ENCODE assay signal across 12 mouse cellular contexts in the genomic region with DNA sequence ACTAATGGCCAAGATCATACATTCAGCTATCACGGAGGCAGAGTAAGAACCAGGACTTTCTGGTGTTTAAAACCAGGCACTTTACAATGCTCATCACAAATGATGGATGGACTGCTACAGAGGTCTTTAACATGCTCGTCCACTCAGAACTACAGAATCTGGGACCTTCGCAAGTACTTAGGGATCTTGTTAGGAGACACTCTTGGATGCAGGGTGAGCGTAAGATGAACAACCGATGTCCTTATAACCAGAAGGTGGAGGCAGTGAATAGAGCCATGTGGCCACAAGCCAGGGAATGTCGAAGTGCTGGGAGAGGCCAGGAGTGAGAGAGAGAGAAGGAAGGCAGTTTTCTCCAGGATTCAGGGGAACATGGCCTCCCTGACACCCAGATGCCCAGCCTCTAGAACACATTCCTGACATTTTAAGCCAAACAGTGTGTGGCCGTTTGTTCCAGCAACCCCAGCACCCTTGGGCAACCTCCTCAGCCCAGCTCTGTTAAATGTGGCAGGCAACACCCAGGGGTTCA.
DNase-seq lines count a peak whose midpoint lies in the region; ATAC-seq and TF ChIP-seq lines count a peak whose summit lies in the region.
"Had no signal": no experiment of that assay in that cellular context is flagged by ENCODE, and none has a peak within 500 bp of the region (broad histone marks: within the 10 kb centered on the region; RNA-seq: fewer than 3 reads in every experiment).

No protein-coding gene starts in this region.

- no peak overlapping the region for H3K4me2 ChIP-seq in limb, embryonic 15.5 days
- H3K4me2 ChIP-seq in hindbrain, embryonic 16.5 days (ENCODE audit: low read length) = no peak overlapping the region
- H3K4me2 ChIP-seq: hindbrain, embryonic 15.5 days had no signal

- no peaks in the 10 kb centered on the region for H3K9me3 ChIP-seq in limb, embryonic 15.5 days
- no peaks in the 10 kb centered on the region for H3K9me3 ChIP-seq in hindbrain, embryonic 16.5 days (ENCODE audit: control insufficient read depth, low read length)
- H3K9me3 ChIP-seq: hindbrain, embryonic 15.5 days had no signal

- 53% methylated on average over 7 of the region's 7 CpGs for WGBS in heart, adult 2 months
- WGBS in limb, embryonic 15.5 days = 55% methylated on average over 7 of the region's 7 CpGs
- WGBS in hindbrain, embryonic 16.5 days = 66% methylated on average over 7 of the region's 7 CpGs

- intact Hi-C loops in heart, adult 2 months (cut with DNase I) = no loop called here
- intact Hi-C loops in heart, postnatal 25 days (cut with DNase I) = no loop called here

- no peaks in the 10 kb centered on the region for H3K27me3 ChIP-seq in heart, adult 2 months (ENCODE audit: control insufficient read depth, insufficient read depth, low read length)
- no peaks in the 10 kb centered on the region for H3K27me3 ChIP-seq in limb, embryonic 15.5 days
- H3K27me3 ChIP-seq in hindbrain, embryonic 16.5 days (replicated peaks; ENCODE audit: control insufficient read depth, insufficient read depth, low read length) = no peaks in the 10 kb centered on the region
- H3K27me3 ChIP-seq: hindbrain, embryonic 15.5 days had no signal

- no peak overlapping the region for H3K9ac ChIP-seq in heart, adult 2 months (ENCODE audit: low read depth, low read length)
- H3K9ac ChIP-seq in limb, embryonic 15.5 days = no peak overlapping the region
- H3K9ac ChIP-seq in hindbrain, embryonic 16.5 days (ENCODE audit: low read depth, low read length) = no peak overlapping the region
- H3K9ac ChIP-seq: hindbrain, embryonic 15.5 days; liver, postnatal 0 days had no signal

- 0 out of 2 replicates have a peak, but pooled peaks have one; percentile 20 for TF ChIP-seq EP300 in heart, adult 2 months (IDR thresholded peaks at IDR 0.05; ENCODE audit: insufficient read depth, low read depth, low read length)

- no peak for ATAC-seq in limb, embryonic 15.5 days (ENCODE audit: insufficient number of reproducible peaks, low FRiP score, low TSS enrichment, low read depth)
- ATAC-seq in megakaryocyte-erythroid progenitor cell, adult 5-6 weeks (replicated peaks; ENCODE audit: low FRiP score, low TSS enrichment, poor library complexity, severe bottlenecking) = no peak
- no peak for ATAC-seq in hindbrain, embryonic 16.5 days
- ATAC-seq: liver, postnatal 0 days had no signal

- TF ChIP-seq POLR2A in heart, adult 2 months (IDR thresholded peaks at IDR 0.05; ENCODE audit: insufficient read depth, low read depth, low read length) = no peak

- H3K36me3 ChIP-seq in heart, adult 2 months (ENCODE audit: control insufficient read depth, insufficient read depth, low read length) = peaks cover 51% of the 10 kb centered on the region
- peaks cover 68% of the 10 kb centered on the region for H3K36me3 ChIP-seq in limb, embryonic 15.5 days
- H3K36me3 ChIP-seq in hindbrain, embryonic 16.5 days (ENCODE audit: control insufficient read depth, insufficient read depth, low read length) = no peaks in the 10 kb centered on the region
- H3K36me3 ChIP-seq: hindbrain, embryonic 15.5 days had no signal

- peak overlapping the region; percentile 15; the same call in 1 of the 2 replicates for H3K27ac ChIP-seq in heart, adult 2 months
- H3K27ac ChIP-seq in limb, embryonic 15.5 days = peak overlapping the region; percentile 44; the same call in 1 of the 2 replicates
- H3K27ac ChIP-seq in hindbrain, embryonic 16.5 days (ENCODE audit: low read depth, low read length) = no peak overlapping the region
- H3K27ac ChIP-seq: hindbrain, embryonic 15.5 days had no signal

- no peaks in the 10 kb centered on the region for H3K79me2 ChIP-seq in heart, adult 2 months (replicated peaks; ENCODE audit: control insufficient read depth, insufficient read depth, low read length)

- no peak for TF ChIP-seq CTCF in heart, adult 2 months (IDR thresholded peaks at IDR 0.05)

- peaks cover 43% of the 10 kb centered on the region for H3K4me1 ChIP-seq in heart, adult 2 months (ENCODE audit: control insufficient read depth, insufficient read depth, low read length)
- H3K4me1 ChIP-seq in limb, embryonic 15.5 days = peaks cover 39% of the 10 kb centered on the region
- H3K4me1 ChIP-seq in hindbrain, embryonic 16.5 days (ENCODE audit: control insufficient read depth, insufficient read depth, low read depth, low read length) = no peaks in the 10 kb centered on the region

- peak in 1 of 2 experiments; percentile 58 for DNase-seq in heart, adult 2 months
- DNase-seq in heart, postnatal 25 days (ENCODE audit: low spot score) = no peak
- peak; percentile 36 for DNase-seq in Muller cell, postnatal 12 days (ENCODE audit: inconsistent ontology term)
- peak; percentile 71 for DNase-seq in gastrocnemius, postnatal 10 days
- no peak for DNase-seq in spleen, adult 18-20 months
- DNase-seq: layer of hippocampus, adult 9-11 months; liver, postnatal 0 days had no signal

- no peak overlapping the region for H3K4me3 ChIP-seq in heart, adult 2 months
- no peak overlapping the region for H3K4me3 ChIP-seq in limb, embryonic 15.5 days
- no peak overlapping the region for H3K4me3 ChIP-seq in hindbrain, embryonic 16.5 days (ENCODE audit: low read length)
- H3K4me3 ChIP-seq: hindbrain, embryonic 15.5 days; myocyte had no signal

Comparison
In these comparisons a context has a peak if more than half of its experiments do, and no peak if none do; other contexts are left out.
1. DNase-seq: peak in Muller cell, postnatal 12 days (single experiment) and gastrocnemius, postnatal 10 days (single experiment); none in heart, postnatal 25 days (single experiment) and spleen, adult 18-20 months (0 of 2).